ENCODE assay signal across 9 mouse cellular contexts in genomic region chr3:107792736-107793135, GRCm38 (mm10). TPM values are rescaled to one million over a fixed set of nuclear protein-coding genes. Genes with fewer than 3 reads are reported as not detected.
A peak's percentile ranks its signal among the peaks of the same experiment; 100 is the strongest.
DNase-seq lines count a peak whose midpoint lies in the region; ATAC-seq and TF ChIP-seq lines count a peak whose summit lies in the region.
"Had no signal": no experiment of that assay in that cellular context is flagged by ENCODE, and none has a peak within 500 bp of the region (broad histone marks: within the 10 kb centered on the region; RNA-seq: fewer than 3 reads in every experiment).

No protein-coding gene starts in this region.

- H3K36me3 ChIP-seq in heart, embryonic 12.5 days: no peaks in the 10 kb centered on the region
- H3K36me3 ChIP-seq in embryonic facial prominence, embryonic 14.5 days (ENCODE audit: control insufficient read depth, insufficient read depth, low read length): no peaks in the 10 kb centered on the region
- H3K36me3 ChIP-seq in limb, embryonic 14.5 days (ENCODE audit: control insufficient read depth, insufficient read depth, low read length): no peaks in the 10 kb centered on the region

- no peak overlapping the region for H3K9ac ChIP-seq in heart, embryonic 12.5 days
- H3K9ac ChIP-seq in embryonic facial prominence, embryonic 14.5 days (ENCODE audit: low read depth, low read length): no peak overlapping the region
- H3K9ac ChIP-seq in limb, embryonic 14.5 days (ENCODE audit: low read depth, low read length, severe bottlenecking): no peak overlapping the region

- H3K4me1 ChIP-seq in heart, embryonic 12.5 days (replicated peaks): peaks cover 35% of the 10 kb centered on the region
- peaks cover 29% of the 10 kb centered on the region for H3K4me1 ChIP-seq in embryonic facial prominence, embryonic 14.5 days (ENCODE audit: control insufficient read depth, insufficient read depth, low read length)
- peaks cover 29% of the 10 kb centered on the region for H3K4me1 ChIP-seq in limb, embryonic 14.5 days (ENCODE audit: control insufficient read depth, insufficient read depth, low read length)

- no peak for TF ChIP-seq POLR2A in limb, embryonic 14.5 days (IDR thresholded peaks at IDR 0.05; ENCODE audit: borderline replicate concordance, extremely low read depth, insufficient read depth, insufficient read length)

- TF ChIP-seq CTCF in layer of hippocampus, adult 2 months (conservative IDR thresholded peaks at IDR 0.05): no peak

- no peak for ATAC-seq in heart, embryonic 12.5 days (ENCODE audit: insufficient number of reproducible peaks, low FRiP score)
- ATAC-seq in embryonic facial prominence, embryonic 14.5 days (ENCODE audit: low read depth): no peak
- ATAC-seq in limb, embryonic 14.5 days (ENCODE audit: low FRiP score, low read depth): no peak
- ATAC-seq in megakaryocyte, adult 5-6 weeks (ENCODE audit: poor library complexity, severe bottlenecking): no peak

- H3K4me3 ChIP-seq in heart, embryonic 12.5 days: no peak overlapping the region
- H3K4me3 ChIP-seq in layer of hippocampus, adult 2 months: no peak overlapping the region
- no peak overlapping the region for H3K4me3 ChIP-seq in embryonic facial prominence, embryonic 14.5 days (ENCODE audit: low read depth, low read length)
- no peak overlapping the region for H3K4me3 ChIP-seq in limb, embryonic 14.5 days (replicated peaks; ENCODE audit: low read length)

- no peak overlapping the region for H3K4me2 ChIP-seq in heart, embryonic 12.5 days
- no peak overlapping the region for H3K4me2 ChIP-seq in embryonic facial prominence, embryonic 14.5 days (ENCODE audit: low read depth, low read length)
- H3K4me2 ChIP-seq in limb, embryonic 14.5 days (replicated peaks; ENCODE audit: low read depth, low read length, severe bottlenecking): no peak overlapping the region

- no peaks in the 10 kb centered on the region for H3K27me3 ChIP-seq in heart, embryonic 12.5 days (replicated peaks)
- no peaks in the 10 kb centered on the region for H3K27me3 ChIP-seq in embryonic facial prominence, embryonic 14.5 days (replicated peaks; ENCODE audit: control insufficient read depth, insufficient read depth, low read length)
- H3K27me3 ChIP-seq in limb, embryonic 14.5 days (ENCODE audit: control insufficient read depth, insufficient read depth, low read length): no peaks in the 10 kb centered on the region

- intact Hi-C loops in heart, postnatal 10 days (cut with DNase I): no loop called here

- H3K27ac ChIP-seq in heart, embryonic 12.5 days (ENCODE audit: poor library complexity, severe bottlenecking): peak overlapping the region; percentile 82
- H3K27ac ChIP-seq in layer of hippocampus, adult 2 months: peak overlapping the region; percentile 96
- H3K27ac ChIP-seq in embryonic facial prominence, embryonic 14.5 days (replicated peaks; ENCODE audit: low read depth, low read length): peak overlapping the region; percentile 84
- H3K27ac ChIP-seq in limb, embryonic 14.5 days (replicated peaks; ENCODE audit: low read depth, low read length): peak overlapping the region; percentile 93

- 73% methylated on average over 5 of the region's 5 CpGs for WGBS in heart, embryonic 12.5 days
- WGBS in embryonic facial prominence, embryonic 14.5 days: 85% methylated on average over 5 of the region's 5 CpGs
- 77% methylated on average over 5 of the region's 5 CpGs for WGBS in limb, embryonic 14.5 days

- H3K9me3 ChIP-seq in heart, embryonic 12.5 days (replicated peaks): no peaks in the 10 kb centered on the region
- no peaks in the 10 kb centered on the region for H3K9me3 ChIP-seq in embryonic facial prominence, embryonic 14.5 days (ENCODE audit: control insufficient read depth, low read length)
- no peaks in the 10 kb centered on the region for H3K9me3 ChIP-seq in limb, embryonic 14.5 days (ENCODE audit: control insufficient read depth, low read length)

- DNase-seq in heart, postnatal 10 days: no peak
- no peak for DNase-seq in layer of hippocampus, adult 2 months (ENCODE audit: low spot score in 2 of 2)
- DNase-seq in layer of hippocampus, adult 11-12 months (ENCODE audit: low spot score): no peak
- no peak for DNase-seq in embryonic facial prominence, embryonic 14.5 days (ENCODE audit: low spot score)
- DNase-seq in limb, embryonic 14.5 days (ENCODE audit: low spot score): no peak
- no peak for DNase-seq in frontal cortex, postnatal 10 days (ENCODE audit: low spot score in 2 of 2)
- DNase-seq: thymus, adult 18-20 months had no signal

RNA-seq across cellular contexts. Expression of gene Csf1, which starts 32.5 kb away (rescaled TPM):
- polyA plus RNA-seq in heart, embryonic 12.5 days (2016; fragmentation: Nextera tagmentation; extraction: Ambion mirVana): 12.7 and 12.8 TPM in 2 replicates
- 10 to 100 TPM; 25.5 to 29.0 TPM for total RNA-seq in heart, postnatal 10 days (2021)
- total RNA-seq in layer of hippocampus, adult 2 months (2021): 10 to 100 TPM; 20.4 to 20.5 TPM
- polyA plus RNA-seq in embryonic facial prominence, embryonic 14.5 days (2014; fragmentation: Nextera tagmentation; extraction: Ambion mirVana): 18.1 and 21.4 TPM in 2 replicates
- 14.9 and 16.3 TPM in 2 replicates for polyA plus RNA-seq in limb, embryonic 14.5 days (2012; rRNA removed)
- polyA plus RNA-seq in limb, embryonic 14.5 days (2014; fragmentation: Nextera tagmentation; extraction: Ambion mirVana): 12.7 and 13.6 TPM in 2 replicates
- 14.7 and 15.4 TPM in 2 replicates for total RNA-seq in megakaryocyte, adult 5-6 weeks (2015)
- total RNA-seq in megakaryocyte, adult 5-6 weeks (2017): 6.5 and 6.9 TPM in 2 replicates
